Mouse (Mus musculus) limb, embryonic 10.5 days (tissue): ENCODE measurements around the gene Insig1. TPM values are rescaled to one million over a fixed set of nuclear protein-coding genes. Genes with fewer than 3 reads are reported as not detected.

Experiments
- DNase-seq: peaks from one replicate; pipeline ENCODE4 v3.0.0-alpha.2; 2017; ENCODE audit warnings: low spot score
- H3K27ac ChIP-seq: fragments of 300-500 bp; sonication (generic); 2 replicates; pipeline ENCODE4 v1.5.1; 2016; ENCODE audit warnings: mild to moderate bottlenecking
- H3K27me3 ChIP-seq: fragments of 300-500 bp; sonication (generic); 2 replicates; pipeline ENCODE4 v1.6.1; 2016; ENCODE audit warnings: low read depth, mild to moderate bottlenecking; ENCODE audit not compliant: poor library complexity, severe bottlenecking
- H3K36me3 ChIP-seq: fragments of 300-500 bp; sonication (generic); 2 replicates; pipeline ENCODE4 v1.6.1; 2016; ENCODE audit warnings: mild to moderate bottlenecking, moderate library complexity
- H3K4me1 ChIP-seq: fragments of 300-500 bp; sonication (generic); 2 replicates; pipeline ENCODE4 v1.6.1; 2016
- H3K4me3 ChIP-seq: fragments of 300-500 bp; sonication (generic); 2 replicates; pipeline ENCODE4 v1.5.1; 2016; ENCODE audit warnings: mild to moderate bottlenecking, moderate library complexity
- H3K9me3 ChIP-seq: fragments of 300-500 bp; sonication (generic); replicated peaks from 2 replicates; pipeline ENCODE4 v1.6.1; 2016; ENCODE audit warnings: mild to moderate bottlenecking
- WGBS: fragments of 180-500 bp; shearing (Covaris S2); methylation state at CpG from one replicate; pipeline ENCODE4 v1.1.7; 2016; 5-methylcytosine and 5-hydroxymethylcytosine counted together
- polyA plus RNA-seq: library from polyadenylated mRNA; unstranded; fragments of >200 nt; fragmentation: Nextera tagmentation; extraction: Ambion mirVana; gene quantifications from 2 replicates; pipeline ENCODE4 v1.2.1, GENCODE M21; 2016

Gene Insig1
- polyA plus RNA-seq, 1 experiment from 2014 or later: 91.0 TPM

- peak overlapping the region; percentile 95 for H3K27ac ChIP-seq
- peaks cover 39% of the 10 kb centered on the region for H3K36me3 ChIP-seq
- H3K27me3 ChIP-seq: no peaks in the 10 kb centered on the region
- DNase-seq: peak; percentile 81
- no peaks in the 10 kb centered on the region for H3K9me3 ChIP-seq
- peak overlapping the region; percentile 73 for H3K4me3 ChIP-seq
- under 1% methylated on average over 50 of the region's 50 CpGs for WGBS
- H3K4me1 ChIP-seq: peaks cover 26% of the 10 kb centered on the region
Observed at GRCm38 (mm10) chr5:28071456-28072223, 477 bp downstream of the Insig1 start.

- Histone ChIP-seq H3K4me1 (peaks cover 17% of the 10 kb centered on the region), H3K27ac (no peak overlapping the region), H3K36me3 (peaks cover 46% of the 10 kb centered on the region), H3K9me3 (no peaks in the 10 kb centered on the region), H3K4me3 (no peak overlapping the region), H3K27me3 (no peaks in the 10 kb centered on the region)
- no peak for DNase-seq
- 78% methylated on average over 2 of the region's 2 CpGs for WGBS
Observed at GRCm38 (mm10) chr5:28079431-28079830, 8.3 kb downstream of the Insig1 start.

GRCm38 (mm10) chr5:28081127-28081526, 10.0 kb downstream of the Insig1 start:
- Histone ChIP-seq H3K27ac (no peak overlapping the region), H3K36me3 (peaks cover 29% of the 10 kb centered on the region), H3K4me1 (peaks cover 17% of the 10 kb centered on the region), H3K4me3 (no peak overlapping the region), H3K27me3 (no peaks in the 10 kb centered on the region), H3K9me3 (no peaks in the 10 kb centered on the region)
- WGBS: 80% methylated on average over 2 of the region's 2 CpGs
- no peak for DNase-seq

GRCm38 (mm10) chr5:28081822-28082221, 10.7 kb downstream of the Insig1 start:
- Histone ChIP-seq H3K9me3 (no peaks in the 10 kb centered on the region), H3K4me1 (peaks cover 17% of the 10 kb centered on the region), H3K27me3 (no peaks in the 10 kb centered on the region), H3K4me3 (no peak overlapping the region), H3K36me3 (peaks cover 22% of the 10 kb centered on the region), H3K27ac (no peak overlapping the region)
- no peak for DNase-seq
- WGBS: 95% methylated on average over 2 of the region's 2 CpGs

- Histone ChIP-seq H3K27me3 (no peaks in the 10 kb centered on the region), H3K9me3 (no peaks in the 10 kb centered on the region), H3K36me3 (peaks cover 18% of the 10 kb centered on the region), H3K4me3 (no peak overlapping the region), H3K27ac (peak overlapping the region; percentile 30; the same call in 1 of the 2 replicates), H3K4me1 (peaks cover 17% of the 10 kb centered on the region)
- DNase-seq: no peak
- WGBS: 73% methylated on average over 4 of the region's 4 CpGs
Observed at GRCm38 (mm10) chr5:28082312-28082711, 11.1 kb downstream of the Insig1 start.

- Histone ChIP-seq H3K27me3 (no peaks in the 10 kb centered on the region), H3K27ac (peak overlapping the region; percentile 30; the same call in 1 of the 2 replicates), H3K4me3 (no peak overlapping the region), H3K4me1 (peaks cover 17% of the 10 kb centered on the region), H3K36me3 (peaks cover 15% of the 10 kb centered on the region), H3K9me3 (no peaks in the 10 kb centered on the region)
- 44% methylated on average over 3 of the region's 3 CpGs for WGBS
- DNase-seq: no peak
Observed at GRCm38 (mm10) chr5:28082796-28083195, 11.6 kb downstream of the Insig1 start.

GRCm38 (mm10) chr5:28084743-28085142, 13.6 kb downstream of the Insig1 start:
- 77% methylated on average over 2 of the region's 2 CpGs for WGBS
- no peaks in the 10 kb centered on the region for H3K36me3 ChIP-seq
- no peak overlapping the region for H3K27ac ChIP-seq
- H3K9me3 ChIP-seq: no peaks in the 10 kb centered on the region
- DNase-seq: no peak
- peaks cover 17% of the 10 kb centered on the region for H3K4me1 ChIP-seq
- no peak overlapping the region for H3K4me3 ChIP-seq
- H3K27me3 ChIP-seq: no peaks in the 10 kb centered on the region

GRCm38 (mm10) chr5:28090547-28090946, 19.4 kb downstream of the Insig1 start:
- no peak overlapping the region for H3K27ac ChIP-seq
- no peaks in the 10 kb centered on the region for H3K9me3 ChIP-seq
- DNase-seq: no peak
- no peaks in the 10 kb centered on the region for H3K4me1 ChIP-seq
- WGBS: 61% methylated on average over 1 of the region's 1 CpGs
- H3K27me3 ChIP-seq: no peaks in the 10 kb centered on the region
- H3K36me3 ChIP-seq: no peaks in the 10 kb centered on the region
- no peak overlapping the region for H3K4me3 ChIP-seq

GRCm38 (mm10) chr5:28092327-28092726, 21.2 kb downstream of the Insig1 start:
- no peaks in the 10 kb centered on the region for H3K27me3 ChIP-seq
- no peak for DNase-seq
- WGBS: 83% methylated on average over 3 of the region's 3 CpGs

GRCm38 (mm10) chr5:28093874-28094273, 22.7 kb downstream of the Insig1 start:
- Histone ChIP-seq H3K4me1 (no peaks in the 10 kb centered on the region), H3K27me3 (no peaks in the 10 kb centered on the region), H3K9me3 (no peaks in the 10 kb centered on the region), H3K4me3 (no peak overlapping the region), H3K36me3 (no peaks in the 10 kb centered on the region), H3K27ac (no peak overlapping the region)
- DNase-seq: peak; percentile 92
- 17% methylated on average over 4 of the region's 4 CpGs for WGBS

More at GRCm38 (mm10) chr5:28092327-28092726, 21.2 kb downstream of the Insig1 start:
- H3K4me3 ChIP-seq: no peak overlapping the region
- H3K4me1 ChIP-seq: no peaks in the 10 kb centered on the region
- no peaks in the 10 kb centered on the region for H3K9me3 ChIP-seq
- no peak overlapping the region for H3K27ac ChIP-seq
- H3K36me3 ChIP-seq: no peaks in the 10 kb centered on the region

GRCm38 (mm10) chr5:28094393-28094792, 23.2 kb downstream of the Insig1 start:
- no peaks in the 10 kb centered on the region for H3K36me3 ChIP-seq

GRCm38 (mm10) chr5:28094846-28095245, 23.7 kb downstream of the Insig1 start:
- Histone ChIP-seq H3K4me3 (no peak overlapping the region), H3K36me3 (no peaks in the 10 kb centered on the region), H3K9me3 (no peaks in the 10 kb centered on the region), H3K27me3 (no peaks in the 10 kb centered on the region), H3K4me1 (no peaks in the 10 kb centered on the region), H3K27ac (no peak overlapping the region)
- WGBS: 79% methylated on average over 6 of the region's 6 CpGs
- no peak for DNase-seq

More at GRCm38 (mm10) chr5:28094393-28094792, 23.2 kb downstream of the Insig1 start:
- no peaks in the 10 kb centered on the region for H3K4me1 ChIP-seq
- no peak for DNase-seq
- 87% methylated on average over 3 of the region's 3 CpGs for WGBS
- H3K27me3 ChIP-seq: no peaks in the 10 kb centered on the region
- H3K9me3 ChIP-seq: no peaks in the 10 kb centered on the region
- H3K4me3 ChIP-seq: no peak overlapping the region
- no peak overlapping the region for H3K27ac ChIP-seq

- no peak for DNase-seq
- 80% methylated on average over 2 of the region's 2 CpGs for WGBS
- no peaks in the 10 kb centered on the region for H3K27me3 ChIP-seq
- no peaks in the 10 kb centered on the region for H3K9me3 ChIP-seq
- H3K36me3 ChIP-seq: no peaks in the 10 kb centered on the region
- no peak overlapping the region for H3K4me3 ChIP-seq
- H3K27ac ChIP-seq: no peak overlapping the region
- no peaks in the 10 kb centered on the region for H3K4me1 ChIP-seq
Observed at GRCm38 (mm10) chr5:28095671-28096070, 24.5 kb downstream of the Insig1 start.
